Mouse (Mus musculus): Measurements from ENCODE around the gene Fthl17b. TPM values are rescaled to one million over a fixed set of nuclear protein-coding genes. Genes with fewer than 3 reads are reported as not detected.
"Not testable (repeated sequence)": the region's sequence is repeated elsewhere in the genome, so short reads cannot be mapped to it uniquely, and the experiment has no call there.

The Fthl17b gene
- not detected in 2 replicates for polyA plus RNA-seq (2012; rRNA removed)

- not testable (repeated sequence) for DNase-seq (ENCODE audit: low read depth, low spot score)
- 92% methylated on average over 4 of the region's 11 CpGs for WGBS
Observed at GRCm38 (mm10) chrX:8962875-8963274, at the start of gene Fthl17b. TSS of gene Fthl17b (minus strand) at chrX:8962975.

GRCm38 (mm10) chrX:8986655-8987054 lies 23.9 kb upstream of the Fthl17b start, which contains the start of gene Fthl17d:
TSS of gene Fthl17d (minus strand) at chrX:8986755.
- DNase-seq (ENCODE audit: low read depth, low spot score) = not testable (repeated sequence)
- no CpG with 5 or more reads among the region's 9 CpGs for WGBS

- DNase-seq (ENCODE audit: low read depth, low spot score) = not testable (repeated sequence)
- WGBS = no CpG with 5 or more reads among the region's 11 CpGs
Observed at GRCm38 (mm10) chrX:8976459-8976858, 13.7 kb upstream of the Fthl17b start, which contains the start of gene Fthl17c. TSS of gene Fthl17c (minus strand) at chrX:8976559.

- 44% methylated on average over 4 of the region's 4 CpGs for WGBS
- DNase-seq (ENCODE audit: low read depth, low spot score) = not testable (repeated sequence)
Observed at GRCm38 (mm10) chrX:8964618-8965017, 1.8 kb upstream of the Fthl17b start.

GRCm38 (mm10) chrX:8948130-8948805 lies 14.5 kb downstream of the Fthl17b start:
- WGBS = 17% methylated on average over 7 of the region's 7 CpGs
- peak; percentile 21 for DNase-seq (ENCODE audit: low read depth, low spot score)

- DNase-seq (ENCODE audit: low read depth, low spot score) = no peak
- 59% methylated on average over 8 of the region's 8 CpGs for WGBS
Observed at GRCm38 (mm10) chrX:8944041-8944440, 18.7 kb downstream of the Fthl17b start.

GRCm38 (mm10) chrX:8927308-8927707 lies 35.5 kb downstream of the Fthl17b start:
- DNase-seq (ENCODE audit: low read depth, low spot score) = no peak
- 33% methylated on average over 4 of the region's 4 CpGs for whole genome bisulfite sequencing

- 49% methylated on average over 9 of the region's 9 CpGs for WGBS
- no peak for DNase-seq (ENCODE audit: low read depth, low spot score)
Observed at GRCm38 (mm10) chrX:8921813-8922607, 40.8 kb downstream of the Fthl17b start.

- WGBS = 66% methylated on average over 4 of the region's 4 CpGs
Observed at GRCm38 (mm10) chrX:8921080-8921479, 41.7 kb downstream of the Fthl17b start.

More at GRCm38 (mm10) chrX:8921080-8921479, 41.7 kb downstream of the Fthl17b start:
- DNase-seq (ENCODE audit: low read depth, low spot score) = no peak

Other genes starting within 250 kb of the Fthl17b start
- gene Ssx9, start 214.5 kb downstream of the Fthl17b start, polyA plus RNA-seq (2012; rRNA removed) = not detected in 2 replicates
- not detected in 2 replicates for gene Ssxb5, start 159.3 kb downstream of the Fthl17b start, polyA plus RNA-seq (2012; rRNA removed)
- gene Gm6592, start 119.0 kb downstream of the Fthl17b start, polyA plus RNA-seq (2012; rRNA removed) = not detected in 2 replicates
- gene Gm5751, start 88.7 kb downstream of the Fthl17b start, polyA plus RNA-seq (2012; rRNA removed) = not detected in 2 replicates
- gene B630019K06Rik, start 70.6 kb downstream of the Fthl17b start, polyA plus RNA-seq (2012; rRNA removed) = 0.36 and 0.47 TPM in 2 replicates
- gene Fthl17c, start 13.6 kb upstream of the Fthl17b start, polyA plus RNA-seq (2012; rRNA removed) = not detected in 2 replicates
- gene Fthl17d, start 23.8 kb upstream of the Fthl17b start, polyA plus RNA-seq (2012; rRNA removed) = not detected in 2 replicates
- not detected in 2 replicates for gene Fthl17e, start 70.5 kb upstream of the Fthl17b start, polyA plus RNA-seq (2012; rRNA removed)
- not detected in 2 replicates for gene Fthl17f, start 100.0 kb upstream of the Fthl17b start, polyA plus RNA-seq (2012; rRNA removed)
- gene 4930402K13Rik, start 141.6 kb upstream of the Fthl17b start, polyA plus RNA-seq (2012; rRNA removed) = not detected in 2 replicates
- gene Lancl3, start 236.9 kb upstream of the Fthl17b start, polyA plus RNA-seq (2012; rRNA removed) = 0.10 and 0.15 TPM in 2 replicates

All from large intestine, adult 2 months (tissue).